Mouse (Mus musculus) cerebellum, adult 2 months (tissue): Measurements from ENCODE around the gene Lhfpl4.

Source experiments
- CTCF ChIP-seq: fragments of 200-500 bp; IDR thresholded peaks from 2 replicates; pipeline ENCODE4 v1.5.1; 2011; ENCODE audit warnings: low read depth, mild to moderate bottlenecking, control low read depth, low read length, moderate library complexity, borderline replicate concordance; ENCODE audit not compliant: insufficient read depth
- POLR2A ChIP-seq: fragments of 200-500 bp; IDR thresholded peaks from 2 replicates; pipeline ENCODE4 v1.6.1; 2011; ENCODE audit warnings: low read length, control low read depth, borderline replicate concordance; ENCODE audit not compliant: insufficient read depth

- TF ChIP-seq CTCF (no peak), POLR2A (no peak)
Measured at GRCm38 (mm10) chr6:113144764-113145163, 50.4 kb downstream of the Lhfpl4 start.
